Mouse (Mus musculus): Measurements from ENCODE around the gene Muc5ac. TPM values are rescaled to one million over a fixed set of nuclear protein-coding genes. Genes with fewer than 3 reads are reported as not detected.

Muc5ac gene
- polyA plus RNA-seq, 1 experiment from 2014 or later, result not detected

DNA sequence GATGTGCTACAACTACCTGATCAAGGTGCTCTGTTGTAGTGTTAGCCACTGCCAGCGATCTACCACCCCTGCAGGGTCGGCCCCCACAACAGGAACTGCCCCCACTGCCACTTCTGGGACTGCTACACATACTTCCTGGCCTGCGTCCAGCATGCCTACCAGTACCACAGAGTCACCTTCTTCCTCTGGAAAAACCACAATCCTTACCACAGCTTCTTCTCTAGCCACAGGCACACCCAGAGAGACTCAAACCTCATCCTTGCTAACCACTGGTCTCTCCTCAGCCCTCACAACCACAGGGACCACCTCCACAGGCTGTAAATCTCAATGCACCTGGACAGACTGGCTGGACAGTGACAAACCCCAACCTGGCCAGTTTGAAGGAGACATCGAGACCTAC is 72.3 kb downstream of the Muc5ac start:
- Histone ChIP-seq H3K9ac (ENCODE audit: low read depth, low read length) (no peak overlapping the region), H3K27ac (ENCODE audit: low read depth, low read length) (no peak overlapping the region), H3K4me2 (no peak overlapping the region), H3K4me3 (ENCODE audit: low read depth, low read length) (no peak overlapping the region), H3K4me1 (replicated peaks; ENCODE audit: control insufficient read depth, insufficient read depth, low read length) (no peaks in the 10 kb centered on the region), H3K9me3 (ENCODE audit: control insufficient read depth, low read length) (no peaks in the 10 kb centered on the region), H3K36me3 (ENCODE audit: control insufficient read depth, insufficient read depth, low read length) (no peaks in the 10 kb centered on the region), H3K27me3 (replicated peaks; ENCODE audit: control insufficient read depth, insufficient read depth, low read length) (no peaks in the 10 kb centered on the region)
- no peak for DNase-seq (ENCODE audit: low spot score)
- no peak for ATAC-seq (replicated peaks; ENCODE audit: low FRiP score)
- 54% methylated on average over 4 of the region's 4 CpGs for WGBS

Other genes starting within 250 kb of the Muc5ac start
- 39.2 and 48.1 TPM in 2 replicates for gene Chid1, start 249.1 kb upstream of the Muc5ac start, polyA plus RNA-seq (2014; fragmentation: Nextera tagmentation; extraction: Ambion mirVana)
- gene Ap2a2, start 226.8 kb upstream of the Muc5ac start, polyA plus RNA-seq (2014; fragmentation: Nextera tagmentation; extraction: Ambion mirVana), result 94.4 and 102 TPM in 2 replicates
- 2.4 and 2.6 TPM in 2 replicates for gene Muc6, start 133.7 kb upstream of the Muc5ac start, polyA plus RNA-seq (2014; fragmentation: Nextera tagmentation; extraction: Ambion mirVana)
- gene Muc2, start 98.6 kb upstream of the Muc5ac start, polyA plus RNA-seq (2014; fragmentation: Nextera tagmentation; extraction: Ambion mirVana), result 0.21 and 0.22 TPM in 2 replicates
- gene Muc5b, start 50.1 kb downstream of the Muc5ac start, polyA plus RNA-seq (2014; fragmentation: Nextera tagmentation; extraction: Ambion mirVana), result not detected in 2 replicates
- 37.7 and 41.9 TPM in 2 replicates for gene Tollip, start 129.5 kb downstream of the Muc5ac start, polyA plus RNA-seq (2014; fragmentation: Nextera tagmentation; extraction: Ambion mirVana)
- gene Brsk2, start 160.8 kb downstream of the Muc5ac start, polyA plus RNA-seq (2014; fragmentation: Nextera tagmentation; extraction: Ambion mirVana), result 0.34 and 0.61 TPM in 2 replicates